Mouse (Mus musculus): Measurements from ENCODE around the gene Olfr399.
A peak's percentile ranks its signal among the peaks of the same experiment; 100 is the strongest.

Olfr399 gene

DNA sequence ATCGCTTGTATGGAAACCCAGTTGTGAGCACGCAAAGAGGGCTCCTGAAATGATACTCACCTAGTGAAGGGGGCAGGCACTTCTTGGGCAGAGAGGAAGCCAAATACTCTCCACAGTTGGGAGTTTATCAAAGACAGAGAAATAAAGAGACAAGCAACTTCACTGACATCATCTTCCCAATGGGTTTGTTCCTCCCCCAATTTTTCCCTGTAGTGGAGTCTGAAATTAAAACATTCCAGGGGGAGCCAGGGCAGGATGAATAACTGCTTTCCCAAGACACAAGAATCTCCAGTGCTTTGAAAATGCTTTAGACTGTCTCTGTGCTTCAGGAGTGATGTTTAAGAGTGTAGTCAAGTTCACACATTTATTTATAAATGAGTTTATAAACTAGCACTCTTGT lies at the start of gene Olfr399, which contains the start of gene Olfr139:
Olfr399 (minus strand) TSS at position 165 of the 400 bp plus-strand sequence.
Olfr139 (minus strand) TSS at position 101 of the 400 bp plus-strand sequence.
- DNase-seq (ENCODE audit: low spot score in 2 of 2), result no peak

DNA sequence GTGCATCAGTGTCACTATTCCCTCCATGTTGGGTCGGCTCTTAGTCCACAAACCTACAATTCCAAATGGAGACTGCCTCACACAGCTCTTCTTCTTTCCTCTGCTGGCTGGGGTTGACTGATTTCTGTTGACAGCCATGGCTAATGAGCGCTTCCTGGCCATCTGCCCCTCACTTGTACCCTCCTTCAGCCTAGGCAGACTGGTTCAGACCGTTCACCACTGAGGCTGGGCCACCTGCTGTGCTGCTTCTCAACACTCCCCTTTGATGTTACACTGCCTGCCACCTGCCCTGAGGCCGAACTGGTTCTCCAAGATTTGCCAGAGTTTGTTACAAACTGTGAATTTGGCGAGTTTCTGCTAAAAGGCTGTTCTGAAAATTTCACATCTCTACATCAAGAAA lies 48.7 kb upstream of the Olfr399 start:
- DNase-seq (ENCODE audit: low spot score in 2 of 2), result no peak

DNA sequence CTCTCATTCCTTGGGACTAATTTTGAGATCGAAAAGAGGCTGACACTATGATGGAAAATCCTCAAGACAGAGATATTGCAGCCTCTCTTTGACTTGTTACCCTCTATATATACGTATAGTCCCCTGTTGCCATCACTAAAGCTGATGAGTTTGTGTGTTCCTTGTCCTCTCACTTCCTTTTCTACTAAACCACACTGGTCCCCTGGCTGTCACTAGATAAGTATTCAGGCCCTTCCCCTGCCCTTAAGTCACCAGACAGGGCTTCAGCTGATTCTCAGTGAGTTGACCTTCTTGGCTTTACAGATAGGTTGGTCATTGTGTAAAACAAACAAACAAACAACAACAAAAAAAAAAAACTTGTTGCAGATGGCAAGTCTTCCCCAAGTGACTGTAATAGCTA lies 45.1 kb upstream of the Olfr399 start:
- no peak for DNase-seq (ENCODE audit: low spot score in 2 of 2)

DNA sequence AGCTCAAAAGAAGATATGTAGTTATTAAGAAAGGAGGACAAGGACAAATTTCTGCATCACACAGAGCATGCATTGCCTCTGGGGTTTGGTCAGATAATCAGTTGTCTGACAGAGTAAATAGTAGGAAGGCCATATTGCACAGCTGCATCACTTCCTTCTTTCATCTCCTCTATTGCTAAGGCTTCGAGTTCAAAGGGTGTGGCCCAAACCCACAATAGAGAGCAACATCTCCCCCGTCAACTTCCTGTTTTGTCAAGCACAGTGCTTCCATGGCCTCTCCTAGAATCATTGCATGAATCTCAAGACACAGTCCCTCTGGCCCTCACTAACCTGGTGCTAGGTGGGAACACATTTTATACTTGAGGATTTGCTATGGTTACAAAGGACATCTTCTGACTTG lies 44.3 kb upstream of the Olfr399 start:
- peak in 1 of 2 experiments; percentile 3 for DNase-seq (ENCODE audit: low spot score in 2 of 2)

DNA sequence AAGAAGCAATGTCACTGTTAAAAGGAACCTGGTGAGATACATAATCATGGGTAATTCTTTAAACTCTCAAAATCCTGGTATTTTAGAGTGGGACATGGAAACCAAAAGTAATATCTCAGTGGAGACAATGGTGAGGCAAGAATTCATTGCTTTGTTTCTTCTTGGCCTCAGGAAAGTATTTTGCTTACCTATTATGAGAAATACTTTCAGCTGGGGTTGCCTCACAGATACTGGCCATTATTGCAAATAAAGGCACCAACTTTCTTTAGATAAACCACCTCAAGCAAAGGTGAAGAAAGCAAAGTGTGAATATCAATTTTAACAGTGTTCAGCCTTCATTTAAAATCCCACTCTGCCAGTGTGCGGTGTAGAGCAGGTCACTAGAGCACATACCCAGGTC lies 13.2 kb upstream of the Olfr399 start, which contains the start of gene Zfp616:
Zfp616 (plus strand) TSS at position 301 of the 400 bp plus-strand sequence.
- DNase-seq (ENCODE audit: low spot score in 2 of 2), result no peak

DNA sequence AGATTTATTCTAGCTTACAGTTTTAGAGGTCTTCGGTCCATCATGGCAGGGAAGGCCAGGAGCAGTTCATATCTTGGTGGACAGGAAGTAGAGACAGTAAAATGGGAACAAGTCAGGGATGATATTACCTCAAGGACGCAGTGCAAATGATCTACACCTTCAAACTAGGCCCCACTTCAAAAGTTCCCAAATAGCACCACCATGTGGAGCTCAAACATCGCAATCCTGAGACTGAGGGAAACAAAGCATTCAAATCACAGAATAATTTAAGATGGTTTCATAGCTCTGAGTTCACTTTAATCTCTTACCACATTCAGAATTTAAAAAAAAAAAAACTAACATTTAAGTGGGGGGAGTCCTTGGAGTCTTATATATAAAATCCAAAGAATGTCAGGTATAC lies 5.1 kb downstream of the Olfr399 start:
- DNase-seq (ENCODE audit: low spot score in 2 of 2), result no peak

Data from heart, adult 9 months (tissue).